Mouse (Mus musculus) forebrain, embryonic 16.5 days (tissue): ENCODE measurements around the gene Dcbld1. TPM values are rescaled to one million over a fixed set of nuclear protein-coding genes. Genes with fewer than 3 reads are reported as not detected.
"Not testable (repeated sequence)": the region's sequence is repeated elsewhere in the genome, so short reads cannot be mapped to it uniquely, and the experiment has no call there.

Experiments
- ATAC-seq: fragments of 200-750 bp; cut with Nextera tagmentation; 2 replicates; pipeline ENCODE4 v1.8.0; 2017; ENCODE audit warnings: mild to moderate bottlenecking, moderate library complexity
- H3K27ac ChIP-seq: fragments of 300-500 bp; sonication (generic); 2 replicates; pipeline ENCODE4 v1.5.1; 2014; ENCODE audit warnings: low read length, control low read depth
- H3K27me3 ChIP-seq: fragments of 300-500 bp; sonication (generic); replicated peaks from 2 replicates; pipeline ENCODE4 v1.6.1; 2014; ENCODE audit warnings: low read length; ENCODE audit not compliant: control insufficient read depth, insufficient read depth
- H3K36me3 ChIP-seq: fragments of 300-500 bp; sonication (generic); 2 replicates; pipeline ENCODE4 v1.6.1; 2014; ENCODE audit not compliant: control insufficient read depth, insufficient read depth
- H3K4me1 ChIP-seq: fragments of 300-500 bp; sonication (generic); replicated peaks from 2 replicates; pipeline ENCODE4 v1.6.1; 2014; ENCODE audit warnings: low read length; ENCODE audit not compliant: control insufficient read depth, insufficient read depth
- H3K4me2 ChIP-seq: fragments of 300-500 bp; sonication (generic); 2 replicates; pipeline ENCODE4 v1.6.1; 2014; ENCODE audit warnings: mild to moderate bottlenecking, low read length, control low read depth
- H3K4me3 ChIP-seq: fragments of 300-500 bp; sonication (generic); replicated peaks from 2 replicates; pipeline ENCODE4 v1.5.1; 2014; ENCODE audit warnings: mild to moderate bottlenecking, low read length, control low read depth
- H3K9ac ChIP-seq: fragments of 300-500 bp; sonication (generic); replicated peaks from 2 replicates; pipeline ENCODE4 v1.6.1; 2014; ENCODE audit warnings: low read depth, low read length, control low read depth
- H3K9me3 ChIP-seq: fragments of 300-500 bp; sonication (generic); 2 replicates; pipeline ENCODE4 v1.6.1; 2016; ENCODE audit warnings: low read length; ENCODE audit not compliant: control insufficient read depth
- WGBS: fragments of 180-500 bp; shearing (Covaris S2); extraction: QIAGEN DNeasy Blood & Tissue Kit; methylation state at CpG from one replicate; pipeline ENCODE4 v1.1.7; 2014; 5-methylcytosine and 5-hydroxymethylcytosine counted together
- polyA plus RNA-seq: library from polyadenylated mRNA; unstranded; fragments of >200 nt; fragmentation: Nextera tagmentation; extraction: Ambion mirVana; gene quantifications from 2 replicates; pipeline ENCODE4 v1.2.1, GENCODE M21; 2015

The Dcbld1 gene
- polyA plus RNA-seq, 1 experiment from 2014 or later, result 22.0 TPM

DNA sequence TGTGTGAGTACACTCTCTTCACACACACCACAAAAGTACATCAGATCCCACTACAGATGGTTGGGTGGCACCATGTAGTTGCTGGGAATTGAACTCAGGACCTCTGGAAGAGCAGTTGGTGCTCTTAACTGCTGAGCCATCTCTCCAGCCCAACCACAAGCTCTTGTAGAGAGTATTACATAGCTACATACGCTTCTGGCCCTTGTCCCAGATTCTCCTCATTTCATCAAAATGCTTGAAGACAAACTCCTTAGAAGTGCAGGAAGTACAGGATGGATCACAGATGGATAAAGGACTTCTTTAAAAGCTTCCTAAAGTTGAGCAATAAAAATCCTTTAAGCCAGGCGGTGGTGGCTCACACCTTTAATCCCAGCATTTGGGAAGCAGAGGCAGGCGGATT is 88.5 kb downstream of the Dcbld1 start:
- H3K27ac ChIP-seq, result no peak overlapping the region
- WGBS, result 95% methylated on average over 3 of the region's 3 CpGs
- H3K9me3 ChIP-seq, result no peaks in the 10 kb centered on the region
- H3K27me3 ChIP-seq, result no peaks in the 10 kb centered on the region
- ATAC-seq, result no peak
- H3K4me3 ChIP-seq, result no peak overlapping the region
- H3K9ac ChIP-seq, result no peak overlapping the region
- H3K36me3 ChIP-seq, result peaks cover 3% of the 10 kb centered on the region; the same call in 1 of the 2 replicates
- no peaks in the 10 kb centered on the region for H3K4me1 ChIP-seq
- no peak overlapping the region for H3K4me2 ChIP-seq

DNA sequence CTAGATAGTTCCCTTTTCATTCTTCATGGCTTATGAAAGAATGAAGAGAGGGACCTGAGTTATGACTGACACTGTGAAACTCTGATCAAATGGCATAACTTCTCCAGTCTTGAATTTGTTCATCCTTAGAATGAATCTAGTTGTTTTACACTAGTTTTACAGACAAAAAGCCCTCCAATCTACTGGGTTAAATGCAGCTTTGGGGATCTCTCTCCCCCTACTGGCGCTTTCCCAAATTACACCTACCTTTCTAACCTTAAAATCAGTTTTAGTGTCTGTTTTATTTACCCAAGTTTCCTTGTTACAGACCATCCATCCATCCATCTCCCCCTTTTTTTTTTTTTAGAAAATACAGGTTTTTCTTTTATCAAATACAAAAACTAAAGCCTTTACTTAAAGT is 97.6 kb downstream of the Dcbld1 start:
- no peak overlapping the region for H3K4me3 ChIP-seq
- H3K9ac ChIP-seq, result no peak overlapping the region
- H3K9me3 ChIP-seq, result no peaks in the 10 kb centered on the region
- 0% methylated on average over 1 of the region's 1 CpGs for WGBS
- no peaks in the 10 kb centered on the region for H3K27me3 ChIP-seq
- no peaks in the 10 kb centered on the region for H3K4me1 ChIP-seq
- no peak overlapping the region for H3K4me2 ChIP-seq
- no peak overlapping the region for H3K27ac ChIP-seq
- ATAC-seq, result peak; percentile 35; the same call in 1 of the 2 replicates
- H3K36me3 ChIP-seq, result peaks cover 2% of the 10 kb centered on the region

DNA sequence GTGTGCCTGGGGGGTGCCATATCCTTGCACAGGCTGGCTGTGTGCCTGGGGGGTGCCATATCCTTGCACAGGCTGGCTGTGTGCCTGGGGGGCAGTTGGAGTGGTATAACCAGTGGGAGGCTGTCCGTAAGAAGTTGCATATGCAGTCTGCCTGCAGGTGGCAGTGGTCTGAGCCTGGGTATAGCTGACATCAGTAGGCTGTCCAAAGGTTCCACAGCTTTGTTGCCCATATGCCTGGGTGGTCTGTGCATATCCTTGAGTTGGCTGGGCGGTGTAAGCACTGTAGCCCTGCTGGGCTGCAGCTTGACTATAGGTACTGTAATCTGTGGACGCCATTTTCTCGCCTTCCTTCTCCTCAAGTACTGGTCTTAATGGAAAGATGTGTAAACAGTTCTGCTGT is 109.9 kb downstream of the Dcbld1 start:
- H3K27me3 ChIP-seq, H3K4me3 ChIP-seq, H3K9me3 ChIP-seq, H3K9ac ChIP-seq, H3K4me2 ChIP-seq, H3K4me1 ChIP-seq, H3K27ac ChIP-seq: not testable (repeated sequence)
- H3K36me3 ChIP-seq, result peaks cover 16% of the 10 kb centered on the region
- 0 out of 2 replicates have a peak, but pooled peaks have one; percentile 18 for ATAC-seq
- WGBS, result 90% methylated on average over 4 of the region's 4 CpGs

- H3K4me3 ChIP-seq, result no peak overlapping the region
- no peak overlapping the region for H3K9ac ChIP-seq
- H3K36me3 ChIP-seq, result peaks cover 23% of the 10 kb centered on the region
- H3K9me3 ChIP-seq, result no peaks in the 10 kb centered on the region
- ATAC-seq, result no peak
- no peaks in the 10 kb centered on the region for H3K4me1 ChIP-seq
- H3K27me3 ChIP-seq, result no peaks in the 10 kb centered on the region
- 71% methylated on average over 9 of the region's 9 CpGs for WGBS
- no peak overlapping the region for H3K4me2 ChIP-seq
- no peak overlapping the region for H3K27ac ChIP-seq
Measured at GRCm38 (mm10) chr10:52353184-52353583, 119.8 kb downstream of the Dcbld1 start.

DNA sequence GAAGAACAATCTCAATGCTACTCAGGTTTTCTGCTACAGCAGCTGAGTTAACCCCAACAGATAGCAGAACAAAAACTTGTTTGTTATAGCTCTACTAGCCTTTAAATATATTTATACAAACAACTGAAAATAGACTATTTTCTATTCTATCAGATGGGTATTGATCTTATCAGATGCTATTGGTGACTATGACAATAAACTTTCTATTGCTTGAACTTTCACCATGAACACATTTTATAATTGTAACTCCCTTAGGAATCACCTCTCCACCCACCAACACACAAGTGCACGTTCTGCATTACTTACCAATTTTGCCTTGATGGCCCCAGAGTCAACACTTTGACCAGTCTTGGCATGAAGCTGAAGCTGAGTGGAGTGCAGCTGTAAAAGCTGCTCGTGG is 125.0 kb downstream of the Dcbld1 start, which contains the start of gene Gm26741:
Gene Gm26741, plus strand, starts transcription at position 301 of the 400 bp plus-strand sequence.
- no peak for ATAC-seq
- no peaks in the 10 kb centered on the region for H3K9me3 ChIP-seq

GRCm38 (mm10) chr10:52360241-52360735 is 126.9 kb downstream of the Dcbld1 start:
- Histone ChIP-seq H3K27me3 (no peaks in the 10 kb centered on the region), H3K27ac (no peak overlapping the region), H3K4me1 (no peaks in the 10 kb centered on the region), H3K4me2 (no peak overlapping the region), H3K36me3 (peaks cover 4% of the 10 kb centered on the region; the same call in 1 of the 2 replicates), H3K9me3 (no peaks in the 10 kb centered on the region), H3K4me3 (no peak overlapping the region), H3K9ac (no peak overlapping the region)
- 98% methylated on average over 4 of the region's 4 CpGs for WGBS
- no peak for ATAC-seq

More for the DNA sequence above, 125.0 kb downstream of the Dcbld1 start, which contains the start of gene Gm26741:
- Histone ChIP-seq H3K9ac (no peak within 1 kb of the TSS), H3K4me2 (no peak within 1 kb of the TSS), H3K36me3 (peaks cover 4% of the 10 kb centered on the region; the same call in 1 of the 2 replicates), H3K4me1 (no peaks in the 10 kb centered on the region), H3K27ac (no peak within 1 kb of the TSS), H3K4me3 (no peak within 1 kb of the TSS), H3K27me3 (no peaks in the 10 kb centered on the region)
- 87% methylated on average over 2 of the region's 2 CpGs for WGBS

- no peaks in the 10 kb centered on the region for H3K4me1 ChIP-seq
- H3K36me3 ChIP-seq, result peaks cover 2% of the 10 kb centered on the region; the same call in 1 of the 2 replicates
- ATAC-seq, result no peak
- no peak overlapping the region for H3K9ac ChIP-seq
- 81% methylated on average over 9 of the region's 9 CpGs for WGBS
- H3K27ac ChIP-seq, result no peak overlapping the region
- no peak overlapping the region for H3K4me3 ChIP-seq
- H3K27me3 ChIP-seq, result no peaks in the 10 kb centered on the region
- H3K4me2 ChIP-seq, result no peak overlapping the region
- no peaks in the 10 kb centered on the region for H3K9me3 ChIP-seq
Measured at GRCm38 (mm10) chr10:52360862-52361609, 127.6 kb downstream of the Dcbld1 start.

GRCm38 (mm10) chr10:52368376-52368775 is 135.0 kb downstream of the Dcbld1 start:
- no peak overlapping the region for H3K27ac ChIP-seq
- no peak overlapping the region for H3K4me2 ChIP-seq
- H3K4me3 ChIP-seq, result no peak overlapping the region
- H3K9me3 ChIP-seq, result no peaks in the 10 kb centered on the region
- no peaks in the 10 kb centered on the region for H3K27me3 ChIP-seq
- H3K9ac ChIP-seq, result no peak overlapping the region
- 76% methylated on average over 4 of the region's 4 CpGs for WGBS
- no peaks in the 10 kb centered on the region for H3K4me1 ChIP-seq
- no peaks in the 10 kb centered on the region for H3K36me3 ChIP-seq
- ATAC-seq, result no peak
